9 mouse cellular contexts compared by ENCODE assay signal in the genomic region with DNA sequence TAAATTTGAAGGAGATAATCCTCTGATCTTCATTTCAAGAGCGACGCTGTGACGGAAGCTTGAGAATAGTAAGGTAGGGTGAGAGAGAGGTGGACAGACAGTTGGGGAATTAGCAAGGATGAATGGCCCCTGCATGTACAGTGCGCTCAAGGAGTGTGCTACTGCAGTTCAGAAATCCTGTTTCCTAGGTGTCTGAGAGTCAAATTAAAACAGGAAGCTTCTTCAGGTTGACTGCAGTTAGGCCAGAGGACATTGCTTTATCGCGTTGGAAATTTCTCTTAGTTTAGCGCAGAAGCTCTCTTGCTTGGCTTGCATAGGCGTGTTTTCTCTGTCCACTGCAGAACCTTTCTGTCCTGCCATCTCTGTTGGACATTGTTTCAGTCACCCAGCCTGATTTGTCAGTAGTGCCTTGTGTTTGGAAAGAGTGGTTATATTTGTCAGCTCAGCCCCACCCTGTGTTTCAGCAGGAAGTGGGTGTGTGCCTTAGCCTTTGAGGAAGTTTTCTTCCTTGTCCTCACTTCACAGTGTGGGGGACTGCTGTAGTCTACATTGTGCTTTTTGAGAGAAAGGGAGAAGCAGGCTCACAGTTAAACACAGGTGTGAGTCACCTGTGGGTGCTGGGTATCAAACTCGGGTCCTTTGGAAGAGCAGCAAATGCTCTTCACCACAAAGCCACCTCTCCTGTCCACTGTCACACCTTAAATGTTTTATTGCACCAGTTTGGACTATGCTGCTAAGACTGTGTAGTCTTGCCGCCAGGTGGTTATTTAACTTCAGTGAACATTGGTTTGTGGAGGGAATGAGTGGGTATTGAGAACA. TPM values are rescaled to one million over a fixed set of nuclear protein-coding genes. Genes with fewer than 3 reads are reported as not detected.
A peak's percentile ranks its signal among the peaks of the same experiment; 100 is the strongest.
DNase-seq lines count a peak whose midpoint lies in the region; ATAC-seq and TF ChIP-seq lines count a peak whose summit lies in the region.
"Had no signal": no experiment of that assay in that cellular context is flagged by ENCODE, and none has a peak within 500 bp of the region (broad histone marks: within the 10 kb centered on the region; RNA-seq: fewer than 3 reads in every experiment).

No protein-coding gene starts in this region.

- WGBS in kidney, postnatal 0 days = 76% methylated on average over 10 of the region's 10 CpGs
- 85% methylated on average over 10 of the region's 10 CpGs for WGBS in midbrain, postnatal 0 days

- H3K36me3 ChIP-seq in kidney, postnatal 0 days (ENCODE audit: insufficient read depth, low read length) = peaks cover 5% of the 10 kb centered on the region; the same call in 1 of the 2 replicates
- H3K36me3 ChIP-seq in myocyte (ENCODE audit: control insufficient read depth, insufficient read depth) = no peaks in the 10 kb centered on the region
- no peaks in the 10 kb centered on the region for H3K36me3 ChIP-seq in midbrain, postnatal 0 days (ENCODE audit: insufficient read depth, low read length)
- H3K36me3 ChIP-seq: neural tube, embryonic 13.5 days had no signal

- peak overlapping the region; percentile 91 for H3K27ac ChIP-seq in layer of hippocampus, adult 2 months
- H3K27ac ChIP-seq in brown adipose tissue, adult 24 weeks (replicated peaks; ENCODE audit: low read depth, low read length) = peak overlapping the region; percentile 74
- H3K27ac ChIP-seq in kidney, postnatal 0 days = peak overlapping the region; percentile 42; the same call in 1 of the 2 replicates
- no peak overlapping the region for H3K27ac ChIP-seq in midbrain, postnatal 0 days (ENCODE audit: low read depth, low read length)
- H3K27ac ChIP-seq: neural tube, embryonic 13.5 days had no signal

- no peak overlapping the region for H3K4me2 ChIP-seq in kidney, postnatal 0 days (ENCODE audit: low read length)
- peak overlapping the region; percentile 53 for H3K4me2 ChIP-seq in myocyte (ENCODE audit: low read depth)
- H3K4me2 ChIP-seq in midbrain, postnatal 0 days (ENCODE audit: low read depth, low read length, poor library complexity, severe bottlenecking) = no peak overlapping the region
- H3K4me2 ChIP-seq: neural tube, embryonic 13.5 days had no signal

- H3K4me3 ChIP-seq in layer of hippocampus, adult 2 months = no peak overlapping the region
- no peak overlapping the region for H3K4me3 ChIP-seq in brown adipose tissue, adult 24 weeks (ENCODE audit: insufficient read depth, low read depth, low read length)
- no peak overlapping the region for H3K4me3 ChIP-seq in kidney, postnatal 0 days (replicated peaks; ENCODE audit: low read depth, low read length)
- H3K4me3 ChIP-seq in myocyte = no peak overlapping the region
- no peak overlapping the region for H3K4me3 ChIP-seq in midbrain, postnatal 0 days (ENCODE audit: low read depth, low read length)
- H3K4me3 ChIP-seq: neural tube, embryonic 13.5 days had no signal

- H3K4me1 ChIP-seq in brown adipose tissue, adult 24 weeks (ENCODE audit: control insufficient read depth, insufficient read depth, insufficient read length, low read length) = peaks cover 49% of the 10 kb centered on the region
- H3K4me1 ChIP-seq in kidney, postnatal 0 days (replicated peaks; ENCODE audit: insufficient read depth, low read length) = peaks cover 5% of the 10 kb centered on the region; the same call in 1 of the 2 replicates
- no peaks in the 10 kb centered on the region for H3K4me1 ChIP-seq in midbrain, postnatal 0 days (ENCODE audit: insufficient read depth, low read length)

- H3K9ac ChIP-seq in kidney, postnatal 0 days (ENCODE audit: low read depth, low read length) = no peak overlapping the region
- H3K9ac ChIP-seq in midbrain, postnatal 0 days (replicated peaks; ENCODE audit: low read length, poor library complexity, severe bottlenecking) = no peak overlapping the region
- H3K9ac ChIP-seq: neural tube, embryonic 13.5 days had no signal

- no peaks in the 10 kb centered on the region for H3K9me3 ChIP-seq in kidney, postnatal 0 days (replicated peaks; ENCODE audit: low read length)
- no peaks in the 10 kb centered on the region for H3K9me3 ChIP-seq in midbrain, postnatal 0 days (ENCODE audit: low read length)
- H3K9me3 ChIP-seq: neural tube, embryonic 13.5 days had no signal

- H3K79me2 ChIP-seq in myocyte (ENCODE audit: control insufficient read depth, insufficient read depth) = peaks cover 95% of the 10 kb centered on the region

- no peaks in the 10 kb centered on the region for H3K27me3 ChIP-seq in kidney, postnatal 0 days (ENCODE audit: insufficient read depth, low read length)
- H3K27me3 ChIP-seq in myocyte (ENCODE audit: control insufficient read depth, insufficient read depth, insufficient read length) = no peaks in the 10 kb centered on the region
- no peaks in the 10 kb centered on the region for H3K27me3 ChIP-seq in midbrain, postnatal 0 days (ENCODE audit: insufficient read depth, low read length)
- H3K27me3 ChIP-seq: neural tube, embryonic 13.5 days had no signal

- no peak for TF ChIP-seq POLR2A in myocyte (IDR thresholded peaks at IDR 0.05; ENCODE audit: insufficient read length, low read depth)

- no peak for TF ChIP-seq CTCF in layer of hippocampus, adult 2 months (conservative IDR thresholded peaks at IDR 0.05)
- TF ChIP-seq CTCF in kidney, postnatal 0 days (IDR thresholded peaks at IDR 0.05; ENCODE audit: low read depth) = no peak
- no peak for TF ChIP-seq CTCF in midbrain, postnatal 0 days (IDR thresholded peaks at IDR 0.05)

- DNase-seq in layer of hippocampus, adult 2 months (ENCODE audit: low spot score in 2 of 2) = no peak
- DNase-seq in layer of hippocampus, postnatal 10 days (ENCODE audit: low spot score in 2 of 2) = no peak
- peak; percentile 48 for DNase-seq in kidney, postnatal 0 days (ENCODE audit: low spot score)
- DNase-seq in adrenal gland, postnatal 25 days = no peak
- DNase-seq in midbrain, postnatal 0 days (ENCODE audit: low spot score) = no peak
- no peak for DNase-seq in adrenal gland, postnatal 36 days

- ATAC-seq in kidney, postnatal 0 days (replicated peaks; ENCODE audit: low FRiP score, low read depth) = no peak
- no peak for ATAC-seq in midbrain, postnatal 0 days (ENCODE audit: low FRiP score)

- no peak overlapping the region for H3ac ChIP-seq in myocyte (ENCODE audit: control insufficient read depth, insufficient read length)

TF ChIP-seq in myocyte, 11 proteins besides CTCF, POLR2A, EP300 and RAD21:
- no peak for TF ChIP-seq POLR2AphosphoS2 (IDR thresholded peaks at IDR 0.05; ENCODE audit: insufficient read length, low read depth)
- no peak for TF ChIP-seq CEBPB (IDR thresholded peaks at IDR 0.05; ENCODE audit: insufficient read depth, poor library complexity, severe bottlenecking)
- no peak for TF ChIP-seq REST (IDR thresholded peaks at IDR 0.05; ENCODE audit: insufficient read depth, insufficient read length)
- TF ChIP-seq MAX (IDR thresholded peaks at IDR 0.05; ENCODE audit: low read depth) = no peak
- no peak for TF ChIP-seq MYOG (IDR thresholded peaks at IDR 0.05; ENCODE audit: control insufficient read depth in 1 of 3, insufficient read depth in 1 of 3, insufficient read length in 2 of 3, low read depth in 2 of 3)
- TF ChIP-seq SRF (IDR thresholded peaks at IDR 0.05; ENCODE audit: control insufficient read depth, insufficient read length, low read depth) = no peak
- TF ChIP-seq TCF3 (IDR thresholded peaks at IDR 0.05; ENCODE audit: insufficient read length, low read depth) = no peak
- no peak for TF ChIP-seq MYOD1 (IDR thresholded peaks at IDR 0.05; ENCODE audit: control insufficient read depth in 1 of 3, insufficient read length in 2 of 3, low read depth in 2 of 3)
- no peak for TF ChIP-seq E2F4 (IDR thresholded peaks at IDR 0.05; ENCODE audit: insufficient read depth)
- TF ChIP-seq USF1 (IDR thresholded peaks at IDR 0.05; ENCODE audit: low read depth) = no peak
- TF ChIP-seq TCF12 (IDR thresholded peaks at IDR 0.05; ENCODE audit: insufficient read depth, poor library complexity, severe bottlenecking) = no peak

RNA-seq across cellular contexts. Expression of a gene that starts 39.1 kb away (rescaled TPM):
- total RNA-seq in layer of hippocampus, adult 2 months (2021) = 10 to 100 TPM; 32.0 to 33.1 TPM
- 10 to 100 TPM; 42.3 to 42.7 TPM for total RNA-seq in layer of hippocampus, postnatal 10 days (2021)
- 39.6 and 39.8 TPM in 2 replicates for polyA plus RNA-seq in brown adipose tissue, adult 24 weeks (2012; ENCODE audit: insufficient read depth, insufficient read length, missing spikeins)
- polyA plus RNA-seq in kidney, postnatal 0 days (2015; fragmentation: Nextera tagmentation; extraction: Ambion mirVana) = 98.8 and 113 TPM in 2 replicates
- 62.0 TPM for polyA plus RNA-seq in myocyte (2012; fragmentation: generic; extraction: Trizol)
- 107 and 137 TPM in 2 replicates for total RNA-seq in adrenal gland, postnatal 25 days (2021)
- total RNA-seq in midbrain, postnatal 0 days (2014; rRNA removed) = 18.3 and 19.6 TPM in 2 replicates
- polyA plus RNA-seq in midbrain, postnatal 0 days (2015; fragmentation: Nextera tagmentation; extraction: Ambion mirVana) = 19.1 and 26.0 TPM in 2 replicates
- total RNA-seq in adrenal gland, postnatal 36 days (2021) = 100 to 1,000 TPM; 122 to 132 TPM

RNA-seq across cellular contexts. Expression of a gene that starts 42.5 kb away (rescaled TPM):
- total RNA-seq in layer of hippocampus, adult 2 months (2021) = 1 to 10 TPM; 2.3 to 4.2 TPM
- 1 to 10 TPM; 3.7 to 4.0 TPM for total RNA-seq in layer of hippocampus, postnatal 10 days (2021)
- polyA plus RNA-seq in brown adipose tissue, adult 24 weeks (2012; ENCODE audit: insufficient read depth, insufficient read length, missing spikeins) = 3.3 and 4.1 TPM in 2 replicates
- polyA plus RNA-seq in kidney, postnatal 0 days (2015; fragmentation: Nextera tagmentation; extraction: Ambion mirVana) = 19.1 and 19.6 TPM in 2 replicates
- polyA plus RNA-seq in myocyte (2012; fragmentation: generic; extraction: Trizol) = 0.22 TPM
- total RNA-seq in adrenal gland, postnatal 25 days (2021) = 1.4 and 1.5 TPM in 2 replicates
- 3.9 and 5.9 TPM in 2 replicates for total RNA-seq in midbrain, postnatal 0 days (2014; rRNA removed)
- 10.6 and 11.0 TPM in 2 replicates for polyA plus RNA-seq in midbrain, postnatal 0 days (2015; fragmentation: Nextera tagmentation; extraction: Ambion mirVana)
- total RNA-seq in adrenal gland, postnatal 36 days (2021) = 1 to 10 TPM in 1 of 2 experiments, under 1 TPM in 1; 0.79 to 1.1 TPM

RNA-seq across cellular contexts. Expression of a gene that starts 42.9 kb away (rescaled TPM):
- total RNA-seq in layer of hippocampus, adult 2 months (2021) = 1 to 10 TPM; 5.0 to 5.3 TPM
- 1 to 10 TPM; 5.0 to 6.0 TPM for total RNA-seq in layer of hippocampus, postnatal 10 days (2021)
- polyA plus RNA-seq in brown adipose tissue, adult 24 weeks (2012; ENCODE audit: insufficient read depth, insufficient read length, missing spikeins) = not detected in 2 replicates
- polyA plus RNA-seq in kidney, postnatal 0 days (2015; fragmentation: Nextera tagmentation; extraction: Ambion mirVana) = 0.11 and 0.54 TPM in 2 replicates
- polyA plus RNA-seq in myocyte (2012; fragmentation: generic; extraction: Trizol) = 0.40 TPM
- not detected in 2 replicates for total RNA-seq in adrenal gland, postnatal 25 days (2021)
- total RNA-seq in midbrain, postnatal 0 days (2014; rRNA removed) = 3.2 and 10.8 TPM in 2 replicates
- polyA plus RNA-seq in midbrain, postnatal 0 days (2015; fragmentation: Nextera tagmentation; extraction: Ambion mirVana) = 3.9 and 4.5 TPM in 2 replicates
- under 1 TPM; 0.63 to 0.89 TPM for total RNA-seq in adrenal gland, postnatal 36 days (2021)
